Mouse (Mus musculus) inflammation-experienced regulatory T-cells, adult 6 months (primary cell): ENCODE data around the gene Nlrp6. TPM values are rescaled to one million over a fixed set of nuclear protein-coding genes. Genes with fewer than 3 reads are reported as not detected.
A peak's percentile ranks its signal among the peaks of the same experiment; 100 is the strongest.

Experiments used
- ATAC-seq: one replicate; pipeline ENCODE4 v1.8.0; 2017
- polyA plus RNA-seq, 3 experiments: library from polyadenylated mRNA; unstranded; fragments of 100-300 nt; shearing (Covaris generic); gene quantifications; one replicate each; pipeline ENCODE4 v1.2.1; 2017

Nlrp6 gene
- polyA plus RNA-seq, 3 experiments from 2014 or later: not detected

DNA sequence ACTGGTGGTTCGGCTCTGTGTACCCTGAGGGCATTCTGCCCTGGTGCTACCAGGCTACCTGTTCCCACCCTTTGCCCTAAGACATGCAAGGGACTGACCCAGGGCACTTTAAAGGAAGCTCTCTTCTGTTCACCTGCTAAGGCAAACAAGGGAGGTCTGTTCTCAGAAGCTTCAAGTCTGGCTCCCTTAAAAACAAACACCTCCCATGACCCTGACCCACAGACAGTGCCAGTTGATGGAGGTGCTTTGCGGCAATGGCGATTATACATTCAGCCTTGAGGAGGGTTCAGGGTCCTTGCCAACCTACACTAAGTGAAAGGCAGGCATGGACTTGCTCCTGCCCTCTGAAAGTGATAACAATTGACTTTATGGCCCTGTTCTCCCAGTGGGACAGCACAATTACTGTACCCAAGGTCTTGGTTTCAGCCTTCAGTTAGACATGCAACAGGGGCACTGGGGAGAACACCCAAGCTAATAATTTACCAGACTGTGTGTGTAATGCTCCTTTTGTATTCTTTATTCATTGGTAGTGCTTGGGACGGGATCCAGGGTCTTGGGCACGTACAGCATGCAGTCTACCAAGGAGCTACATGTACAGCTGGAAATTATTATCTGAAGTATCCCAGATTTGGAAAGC lies 7.7 kb upstream of the Nlrp6 start:
- ATAC-seq: no peak

DNA sequence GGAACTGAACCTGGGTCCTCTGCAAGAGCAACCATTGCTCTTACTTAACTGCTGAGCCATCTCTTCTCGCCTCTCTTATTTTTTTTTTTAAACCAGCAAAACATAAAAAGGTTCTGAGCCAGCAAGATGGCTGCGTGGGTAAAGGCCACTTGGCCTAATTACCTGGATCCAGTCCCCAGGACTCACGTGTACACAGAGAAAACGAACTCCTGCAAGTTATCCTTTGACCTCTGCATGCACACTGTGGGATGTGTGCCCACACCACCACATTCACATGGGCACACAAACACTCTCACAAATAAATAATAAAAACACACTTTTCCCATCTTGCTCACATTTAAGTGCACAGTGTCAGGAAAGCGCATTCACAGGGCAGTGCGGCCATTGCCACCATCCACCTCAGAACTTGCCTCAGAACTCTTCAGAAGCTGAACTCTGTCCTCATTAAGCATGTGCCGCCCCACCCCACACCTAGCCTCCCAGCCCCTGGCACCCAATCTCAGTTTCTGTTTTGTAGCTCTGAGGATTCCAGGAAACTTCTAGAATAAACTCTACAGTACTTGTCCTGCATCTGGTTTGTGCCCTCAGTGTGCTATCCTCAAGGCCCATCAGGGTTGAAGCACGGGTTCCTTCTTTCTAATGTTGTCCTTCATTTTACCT lies 6.5 kb upstream of the Nlrp6 start:
- no peak for ATAC-seq

DNA sequence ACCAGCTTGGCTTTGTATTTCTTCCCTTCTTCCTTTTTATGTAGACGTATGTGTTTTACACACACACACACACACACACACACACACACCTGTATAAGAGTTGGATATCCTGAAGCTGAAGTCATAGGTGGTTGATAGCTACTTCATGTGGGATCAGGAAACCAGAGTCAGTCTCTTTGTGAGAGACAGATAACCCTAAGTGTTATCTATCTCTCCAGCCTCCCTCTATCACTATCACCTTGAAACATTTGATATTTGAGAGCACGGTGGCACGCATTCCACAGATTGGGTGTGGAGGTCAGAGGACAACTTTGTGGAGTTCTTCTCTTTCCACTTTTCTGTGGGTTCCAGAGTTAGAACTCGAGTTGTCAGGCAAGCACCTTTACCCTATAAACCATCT lies 791 bp upstream of the Nlrp6 start:
- ATAC-seq: no peak

DNA sequence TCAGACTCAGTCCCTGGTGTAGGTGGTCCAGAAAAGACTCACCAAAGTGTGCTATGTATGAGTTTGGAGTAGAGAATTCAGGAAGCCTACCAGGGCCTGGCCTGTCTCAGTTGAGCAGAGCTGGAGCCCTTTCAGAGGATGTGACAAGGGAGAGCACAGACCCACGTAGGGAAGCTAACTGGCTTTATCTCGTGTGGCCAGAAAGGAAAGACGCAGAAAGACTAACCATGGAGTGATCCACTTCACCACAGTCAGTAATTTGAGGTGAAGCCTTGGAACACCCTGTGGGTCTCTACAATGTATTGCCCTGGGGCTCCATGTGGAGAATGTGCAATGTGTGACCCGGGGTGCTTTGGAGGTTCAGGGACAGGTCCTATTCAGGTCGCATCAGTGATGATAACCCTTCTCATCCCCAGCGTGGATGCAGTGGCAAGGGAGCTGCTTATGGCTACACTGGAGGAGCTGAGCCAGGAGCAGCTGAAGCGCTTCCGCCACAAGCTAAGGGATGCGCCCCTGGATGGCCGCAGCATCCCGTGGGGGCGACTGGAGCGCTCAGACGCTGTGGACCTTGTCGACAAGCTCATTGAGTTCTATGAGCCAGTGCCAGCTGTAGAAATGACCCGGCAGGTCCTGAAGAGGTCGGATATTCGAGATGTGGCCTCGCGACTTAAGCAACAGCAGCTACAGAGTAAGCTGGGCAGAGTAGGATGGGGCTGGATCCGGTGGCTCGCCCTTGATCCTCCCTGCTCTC lies 698 bp downstream of the Nlrp6 start:
- no peak for ATAC-seq

DNA sequence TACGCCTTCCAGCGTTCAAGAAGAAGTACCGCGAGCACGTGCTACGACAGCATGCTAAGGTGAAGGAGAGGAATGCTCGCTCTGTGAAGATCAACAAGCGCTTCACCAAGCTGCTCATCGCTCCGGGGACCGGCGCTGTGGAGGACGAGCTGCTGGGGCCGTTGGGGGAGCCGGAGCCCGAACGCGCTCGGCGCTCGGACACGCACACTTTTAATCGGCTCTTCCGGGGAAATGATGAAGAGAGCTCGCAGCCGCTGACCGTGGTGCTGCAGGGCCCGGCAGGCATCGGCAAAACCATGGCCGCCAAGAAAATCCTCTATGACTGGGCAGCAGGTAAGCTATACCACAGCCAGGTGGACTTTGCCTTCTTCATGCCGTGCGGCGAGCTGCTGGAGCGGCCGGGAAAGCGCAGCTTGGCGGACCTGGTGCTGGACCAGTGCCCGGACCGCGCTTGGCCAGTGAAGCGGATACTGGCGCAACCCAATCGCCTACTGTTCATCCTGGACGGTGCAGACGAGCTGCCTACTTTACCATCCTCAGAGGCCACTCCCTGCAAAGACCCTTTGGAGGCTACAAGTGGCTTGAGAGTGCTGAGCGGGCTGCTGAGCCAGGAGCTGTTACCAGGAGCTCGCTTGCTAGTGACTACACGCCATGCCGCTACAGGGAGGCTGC lies 1.8 kb downstream of the Nlrp6 start:
- ATAC-seq: no peak

DNA sequence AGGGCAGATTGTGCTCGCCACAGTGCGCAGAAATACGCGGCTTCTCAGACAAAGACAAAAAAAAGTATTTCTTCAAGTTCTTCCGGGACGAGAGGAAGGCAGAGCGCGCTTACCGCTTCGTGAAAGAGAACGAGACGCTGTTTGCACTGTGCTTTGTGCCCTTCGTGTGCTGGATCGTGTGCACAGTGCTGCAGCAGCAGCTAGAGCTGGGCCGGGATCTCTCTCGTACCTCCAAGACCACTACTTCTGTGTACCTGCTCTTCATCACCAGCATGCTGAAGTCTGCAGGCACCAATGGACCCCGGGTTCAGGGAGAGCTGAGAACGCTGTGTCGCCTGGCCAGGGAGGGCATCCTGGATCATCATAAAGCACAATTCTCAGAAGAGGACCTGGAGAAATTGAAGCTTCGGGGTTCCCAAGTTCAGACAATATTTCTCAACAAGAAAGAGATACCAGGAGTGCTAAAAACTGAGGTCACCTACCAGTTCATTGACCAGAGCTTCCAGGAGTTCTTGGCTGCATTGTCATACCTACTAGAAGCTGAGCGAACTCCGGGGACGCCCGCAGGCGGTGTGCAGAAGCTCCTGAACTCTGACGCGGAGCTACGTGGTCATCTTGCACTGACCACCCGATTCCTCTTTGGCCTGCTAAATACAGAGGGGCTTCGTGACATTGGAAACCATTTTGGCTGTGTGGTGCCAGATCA lies 2.5 kb downstream of the Nlrp6 start:
- ATAC-seq: no peak

DNA sequence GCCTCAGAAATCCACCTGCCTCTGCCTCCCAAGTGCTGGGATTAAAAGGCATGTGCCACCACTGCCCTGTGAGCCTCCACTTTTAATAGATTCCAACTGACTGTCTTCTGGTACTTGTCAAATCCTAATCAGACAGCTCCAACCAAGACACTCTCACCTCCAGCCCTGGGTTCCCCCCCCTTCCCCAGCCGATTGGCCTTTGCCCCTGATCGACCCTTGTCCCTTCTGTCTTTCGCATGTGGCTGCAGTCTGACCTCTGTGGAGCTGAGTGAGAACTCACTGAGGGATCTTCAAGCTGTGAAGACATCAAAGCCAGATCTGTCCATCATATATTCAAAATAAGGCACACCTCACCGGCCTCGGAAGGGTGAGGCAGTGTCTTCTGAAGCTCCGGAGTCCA lies 6.5 kb downstream of the Nlrp6 start:
- no peak for ATAC-seq

DNA sequence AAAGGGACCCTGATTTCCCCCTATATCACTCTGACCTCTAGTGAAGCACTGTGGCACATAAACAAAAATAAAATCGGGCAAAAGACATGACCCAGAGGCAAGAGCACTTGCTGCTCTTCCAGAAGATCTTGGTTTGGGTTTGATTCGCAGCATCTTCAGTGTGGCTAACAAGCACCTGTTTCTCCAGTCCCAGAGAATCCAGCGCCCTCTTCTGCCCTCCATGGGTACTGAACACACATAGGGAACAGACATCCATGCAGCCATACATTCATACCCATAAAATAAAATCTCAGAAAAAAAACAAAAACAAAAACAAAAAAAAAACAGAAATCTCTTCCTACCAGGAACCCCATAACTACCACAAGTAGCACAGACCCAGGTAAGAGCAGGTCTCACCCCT lies 17.7 kb downstream of the Nlrp6 start:
- ATAC-seq: no peak

DNA sequence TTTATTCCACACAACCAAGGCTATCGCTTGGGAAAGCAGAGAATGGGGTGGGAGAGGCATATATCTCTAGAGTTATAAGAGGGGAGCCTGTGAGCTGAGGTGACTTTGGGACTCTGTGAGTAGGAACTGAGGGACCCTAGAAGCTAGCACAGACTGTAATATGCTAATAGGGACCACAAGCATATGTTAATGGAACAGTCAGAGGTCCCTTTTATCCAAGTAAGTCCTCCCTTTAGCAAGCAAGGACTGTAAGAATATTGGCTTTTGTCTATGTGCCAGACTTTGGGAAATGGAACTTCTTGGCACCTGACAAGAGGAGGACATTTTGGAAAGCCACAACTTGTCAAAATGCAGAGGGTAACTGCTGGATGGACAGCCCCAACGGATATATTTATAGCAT lies 18.2 kb downstream of the Nlrp6 start:
- ATAC-seq: no peak

DNA sequence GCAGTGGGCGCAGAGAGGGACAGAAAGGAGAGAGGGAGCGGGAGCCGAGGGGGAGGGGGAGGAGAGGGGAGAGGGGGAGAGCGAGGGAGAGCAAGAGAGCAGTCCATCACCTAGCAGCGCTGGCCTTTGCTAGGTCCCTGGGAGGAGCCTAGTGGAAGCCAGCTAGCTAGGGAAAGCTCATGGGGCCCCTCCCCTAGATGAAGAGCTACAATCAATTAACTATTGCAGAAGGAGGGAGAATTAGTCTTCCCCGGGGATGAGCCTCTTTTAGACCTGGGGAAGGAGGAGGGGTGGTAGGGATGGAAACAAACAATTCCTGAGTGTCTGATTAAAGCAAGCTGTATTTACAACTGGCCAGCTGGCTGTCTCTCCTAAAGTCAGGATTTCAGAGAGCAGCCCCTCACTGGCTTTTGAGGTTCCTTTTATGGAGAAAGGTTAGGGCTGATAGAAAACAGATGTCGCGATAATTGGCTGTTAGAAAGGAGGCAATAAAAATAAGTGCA lies 19.0 kb downstream of the Nlrp6 start:
- ATAC-seq: no peak

DNA sequence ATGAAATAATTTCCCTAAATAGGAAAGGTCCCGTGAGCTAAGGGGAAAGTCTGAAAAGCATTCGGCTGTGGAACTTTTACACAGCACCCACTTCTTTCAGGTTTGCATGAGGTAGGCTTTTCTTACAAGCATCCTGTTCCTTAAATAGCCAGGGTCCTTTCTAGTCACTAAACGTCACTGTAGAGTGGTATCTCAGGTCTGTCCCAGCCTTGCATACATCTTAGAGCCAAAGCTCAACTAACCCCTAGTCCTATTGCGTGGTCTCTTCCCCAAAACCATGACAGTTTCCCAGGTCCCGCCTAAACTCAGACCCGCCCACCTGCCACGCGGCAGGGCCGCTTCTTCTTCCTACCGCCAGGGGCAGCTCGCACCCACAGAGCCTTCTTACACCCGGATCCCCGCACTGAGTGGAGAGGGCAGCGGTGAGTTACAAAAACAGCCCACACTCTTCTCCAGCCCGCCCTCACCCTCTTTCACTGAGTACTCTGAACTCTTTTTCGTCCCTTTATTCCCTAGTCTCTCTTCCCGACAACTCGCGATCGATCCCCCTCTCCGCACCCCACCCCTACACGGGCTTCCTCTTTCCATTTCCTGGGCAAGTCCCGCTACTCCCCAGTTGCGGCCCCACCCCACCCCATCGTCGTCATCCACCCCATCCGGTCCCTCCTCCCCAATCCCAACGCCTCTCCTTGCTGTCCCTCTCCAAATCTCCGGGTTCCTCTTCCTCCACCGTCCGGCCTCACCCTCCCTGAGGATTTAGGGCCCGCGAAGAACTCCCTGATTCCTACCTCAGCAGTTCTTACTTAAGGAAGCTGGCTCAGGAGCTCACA lies 20.7 kb downstream of the Nlrp6 start, which contains the start of gene Pgghg:
Pgghg (plus strand) TSS at position 170 of the 830 bp plus-strand sequence.
- ATAC-seq: peak; percentile 91

DNA sequence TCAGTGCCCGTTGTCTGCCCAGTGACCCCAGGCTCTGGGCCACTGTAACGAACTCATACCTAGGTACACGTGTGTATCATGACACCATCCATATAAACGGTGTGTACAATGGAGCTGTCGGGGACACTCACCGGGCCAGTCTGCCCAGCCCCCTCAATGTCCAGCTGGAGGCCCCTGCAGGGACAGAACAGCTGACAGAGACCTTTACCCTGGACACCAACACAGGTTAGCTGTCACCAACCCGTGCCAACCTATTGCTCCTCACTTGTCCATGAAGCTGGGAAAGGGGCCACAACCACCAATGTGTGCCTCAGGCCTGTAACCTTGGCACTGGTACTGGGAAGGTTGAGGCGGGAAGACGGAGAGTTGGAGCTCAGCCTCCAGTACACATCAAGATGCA lies 21.6 kb downstream of the Nlrp6 start:
- no peak for ATAC-seq

DNA sequence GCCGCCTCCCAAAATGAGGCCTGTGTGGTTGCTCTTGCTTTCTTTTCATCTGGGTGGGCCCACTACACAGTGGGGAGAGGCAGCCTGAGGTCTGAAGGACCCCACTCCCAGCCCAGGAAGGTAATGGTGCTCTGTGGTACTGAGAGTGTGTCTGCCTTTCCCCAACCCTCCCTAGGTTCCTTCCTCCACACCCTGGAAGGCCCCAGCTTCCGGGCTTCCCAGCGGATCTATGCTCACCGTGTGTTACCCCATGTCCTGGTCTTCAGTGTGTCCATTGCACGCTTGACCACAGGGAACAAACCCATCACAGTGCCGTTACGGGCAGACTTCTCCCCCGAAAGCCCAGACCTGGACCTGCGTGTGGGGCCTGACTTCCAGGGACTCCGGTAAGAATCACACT lies 22.1 kb downstream of the Nlrp6 start:
- no peak for ATAC-seq

DNA sequence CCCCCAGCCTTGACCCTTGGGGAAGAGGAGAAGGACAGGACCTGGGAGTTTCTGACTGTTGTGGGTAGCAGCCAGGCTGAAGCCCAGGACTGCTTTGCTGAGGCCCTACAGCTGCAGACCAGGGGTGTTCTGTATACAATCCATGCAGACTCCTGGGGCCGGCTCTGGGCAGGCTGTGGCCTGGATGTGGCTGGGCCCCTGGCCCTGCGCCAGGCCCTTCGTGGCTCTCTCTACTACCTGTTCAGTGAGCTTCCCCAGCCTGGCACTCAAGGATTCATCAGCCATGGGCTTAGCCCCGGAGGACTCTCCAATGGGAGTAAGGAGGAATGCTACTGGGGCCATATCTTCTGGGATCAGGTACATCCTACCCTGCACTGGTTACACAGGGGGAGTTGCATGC lies 22.7 kb downstream of the Nlrp6 start:
- ATAC-seq: no peak

DNA sequence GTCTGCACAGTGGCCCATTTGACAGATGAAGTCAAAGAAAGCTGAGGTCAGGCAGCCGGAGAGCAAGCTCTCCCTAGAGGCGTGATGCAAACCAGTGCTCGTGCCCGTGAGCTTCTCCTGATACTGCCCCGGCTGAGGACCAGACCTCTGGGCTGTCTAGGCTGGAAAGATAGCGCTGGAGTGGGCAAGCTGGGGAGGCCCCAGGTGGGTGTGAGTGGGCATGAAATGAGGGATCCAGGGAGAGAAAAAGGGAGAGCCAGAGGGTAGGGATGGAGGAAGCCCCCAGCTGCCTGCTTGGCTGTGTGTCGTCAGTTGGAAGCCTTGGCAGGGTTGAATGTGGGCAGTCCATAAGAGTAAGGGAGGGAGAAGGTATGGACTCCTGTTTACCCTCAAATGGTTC lies 23.5 kb downstream of the Nlrp6 start:
- ATAC-seq: no peak

DNA sequence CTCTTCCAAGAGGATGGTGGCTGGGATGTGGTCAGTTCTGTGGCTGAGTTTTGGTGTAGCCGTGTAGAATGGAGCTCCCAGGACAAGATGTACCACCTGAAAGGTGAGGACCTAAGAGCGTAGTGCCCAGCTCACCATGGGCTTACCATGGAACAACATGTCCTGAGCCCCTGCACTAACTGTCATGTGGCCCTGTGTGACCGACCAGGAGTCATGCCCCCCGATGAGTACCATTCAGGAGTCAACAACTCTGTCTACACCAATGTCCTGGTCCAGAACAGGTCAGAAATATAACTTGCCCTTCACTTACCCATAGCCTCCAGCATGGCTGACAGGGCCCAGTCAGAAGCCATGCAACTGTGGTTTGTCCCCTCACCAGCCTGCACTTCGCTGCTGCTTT lies 24.5 kb downstream of the Nlrp6 start:
- no peak for ATAC-seq

DNA sequence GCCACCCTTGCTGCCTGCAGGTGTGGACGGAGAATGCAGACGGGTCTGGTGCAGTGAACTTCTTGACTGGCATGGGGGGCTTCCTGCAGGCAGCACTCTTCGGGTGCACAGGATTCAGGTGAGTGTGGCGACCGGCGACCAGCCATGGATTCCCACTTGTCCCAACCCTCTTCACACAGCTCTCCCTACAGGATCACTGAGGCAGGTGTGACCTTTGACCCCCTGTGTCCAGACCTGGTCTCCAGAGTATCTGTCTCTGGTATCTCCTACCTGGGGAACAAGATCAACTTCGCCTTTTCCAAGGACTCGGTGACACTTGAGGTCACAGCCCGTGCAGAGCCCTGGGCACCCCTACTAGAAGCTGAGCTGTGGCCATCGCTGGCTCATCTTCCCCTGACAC lies 25.6 kb downstream of the Nlrp6 start:
- no peak for ATAC-seq

DNA sequence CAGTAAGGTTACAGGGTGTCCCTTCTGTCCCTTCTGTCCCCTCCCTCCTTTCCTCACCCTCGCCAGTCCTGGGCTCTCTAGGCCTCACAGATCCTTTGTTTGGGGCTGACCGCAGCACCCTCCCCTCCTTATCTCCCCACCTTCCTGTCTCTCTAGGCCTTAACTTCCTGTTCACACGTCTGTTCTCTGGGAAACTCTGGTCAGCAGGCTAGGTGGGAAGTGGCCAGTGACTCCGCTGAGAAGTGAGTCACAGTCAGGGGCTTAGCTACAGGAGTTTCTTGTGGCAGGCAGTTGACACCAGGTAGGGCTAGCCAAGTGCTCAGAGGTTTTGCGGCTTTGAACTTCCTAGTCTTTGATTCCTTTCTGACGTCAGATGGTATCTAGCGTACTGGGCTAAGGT lies 26.3 kb downstream of the Nlrp6 start:
- ATAC-seq: peak; percentile 78

DNA sequence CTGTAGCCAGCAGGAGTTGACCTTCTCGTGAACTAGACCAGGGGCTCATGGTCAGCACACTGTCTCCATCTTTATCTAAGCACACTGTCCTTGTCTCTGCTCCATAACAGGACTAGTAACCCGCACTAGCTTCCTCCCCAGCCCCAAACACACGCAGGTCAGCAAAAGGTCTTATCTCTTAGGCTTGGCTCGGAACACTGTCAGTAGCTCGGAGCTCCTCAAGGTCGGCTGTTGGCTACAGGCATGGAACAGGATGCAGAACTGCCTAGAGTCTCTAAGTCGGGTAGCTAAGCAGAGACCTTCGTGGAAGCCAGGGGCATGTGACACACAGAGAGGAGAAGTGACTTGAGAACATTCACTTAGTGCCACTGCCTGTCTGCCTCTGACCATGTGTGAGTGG lies 27.5 kb downstream of the Nlrp6 start:
- ATAC-seq: no peak

DNA sequence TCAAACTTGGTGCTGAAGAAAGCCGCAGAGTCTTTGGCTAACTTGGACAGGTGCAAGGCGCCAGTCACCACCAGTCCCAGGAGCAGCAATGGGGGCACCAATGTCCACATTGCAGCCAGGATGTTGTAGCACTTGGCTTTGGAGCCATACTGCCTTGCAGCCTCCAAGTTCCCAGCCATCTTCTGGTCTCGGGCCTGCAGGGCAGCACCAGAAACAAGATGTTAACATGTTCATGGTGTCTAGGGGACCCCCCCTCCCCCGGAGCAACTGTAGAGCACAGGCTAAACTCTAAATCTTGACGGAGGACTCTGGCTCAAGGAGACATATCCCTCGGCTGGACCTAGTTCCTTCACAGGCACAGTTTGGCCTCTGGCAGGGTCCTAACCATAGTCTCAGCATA lies 28.6 kb downstream of the Nlrp6 start:
- ATAC-seq: no peak

DNA sequence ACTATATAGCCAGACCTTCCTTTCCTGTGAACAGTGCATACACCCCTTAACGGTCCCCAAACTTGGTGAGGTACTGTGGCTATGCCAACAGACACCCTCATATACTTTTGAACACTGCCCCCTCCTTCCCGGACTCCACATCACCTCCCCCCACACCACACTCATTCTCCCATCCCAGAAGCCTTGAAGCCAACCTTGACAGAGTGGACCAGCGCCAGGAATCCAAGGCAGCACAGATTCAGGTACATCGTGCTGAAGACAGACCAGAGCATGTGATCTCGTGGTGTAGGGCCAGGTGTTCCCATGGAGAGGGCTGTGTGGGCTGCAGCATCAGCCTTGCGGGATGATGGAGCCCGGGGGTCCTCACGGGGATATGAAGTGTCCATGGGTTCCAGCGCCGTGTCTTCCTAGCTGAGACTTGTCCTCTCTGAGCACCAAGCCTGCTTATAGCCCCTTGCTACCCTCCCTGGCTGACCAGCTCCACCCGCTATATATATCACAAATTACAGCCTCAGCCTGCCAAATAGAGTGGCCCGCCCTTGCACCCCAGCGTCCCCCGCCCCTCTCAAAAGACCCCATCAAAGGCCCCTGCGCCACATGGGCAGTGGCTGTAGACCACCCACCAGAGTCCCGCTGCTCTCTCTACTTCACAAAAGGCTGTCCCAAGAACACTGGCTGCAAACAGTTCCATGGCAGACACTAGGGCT lies 29.3 kb downstream of the Nlrp6 start, which contains the start of gene Ifitm5:
Ifitm5 (minus strand) TSS at position 468 of the 707 bp plus-strand sequence.
- no peak for ATAC-seq
